Mouse (Mus musculus): Measurements from ENCODE around the gene Etfdh. TPM values are rescaled to one million over a fixed set of nuclear protein-coding genes. Genes with fewer than 3 reads are reported as not detected.

Gene Etfdh
- total RNA-seq, 2 experiments from 2014 or later: 42.5 to 60.0 TPM

DNA sequence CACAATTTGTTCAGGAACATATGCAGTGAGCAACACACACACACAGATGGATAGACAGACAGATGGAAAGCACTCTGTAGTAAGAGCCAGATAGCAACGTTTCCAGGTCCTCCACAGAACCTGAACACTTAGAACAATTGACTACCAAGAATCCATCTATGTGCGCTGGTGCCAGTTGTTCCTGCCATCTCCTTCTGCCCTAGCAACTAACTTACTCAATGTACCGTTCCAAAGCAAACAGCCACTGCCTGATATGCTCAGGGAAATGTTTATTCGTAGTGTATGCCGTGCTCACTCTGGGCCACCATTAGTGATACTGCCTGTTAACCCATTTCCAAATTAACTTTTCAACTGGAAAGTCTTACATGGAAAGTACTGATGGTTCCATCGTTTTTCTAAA, 74.2 kb downstream of the Etfdh start:
- ATAC-seq (replicated peaks; ENCODE audit: poor library complexity): no peak

Other genes with a start within 250 kb of the Etfdh start
- 8.0 and 11.2 TPM in 2 replicates for gene Fnip2, start 61.7 kb downstream of the Etfdh start, total RNA-seq (2015)
- gene Fnip2, start 61.7 kb downstream of the Etfdh start, total RNA-seq (2017): 7.1 and 7.8 TPM in 2 replicates
- gene Ppid, start 38.2 kb downstream of the Etfdh start, total RNA-seq (2015): 216 and 234 TPM in 2 replicates
- 271 and 360 TPM in 2 replicates for gene Ppid, start 38.2 kb downstream of the Etfdh start, total RNA-seq (2017)
- 38.3 and 42.3 TPM in 2 replicates for gene 4930579G24Rik, start 421 bp downstream of the Etfdh start, total RNA-seq (2015)
- 14.4 and 15.7 TPM in 2 replicates for gene 4930579G24Rik, start 421 bp downstream of the Etfdh start, total RNA-seq (2017)
- not detected in 2 replicates for gene Rxfp1, start 108.4 kb upstream of the Etfdh start, total RNA-seq (2015)
- gene Rxfp1, start 108.4 kb upstream of the Etfdh start, total RNA-seq (2017): not detected in 2 replicates
- gene Tmem144, start 223.3 kb upstream of the Etfdh start, total RNA-seq (2015): 2.2 and 4.3 TPM in 2 replicates
- 1.5 and 2.2 TPM in 2 replicates for gene Tmem144, start 223.3 kb upstream of the Etfdh start, total RNA-seq (2017)

Measured in megakaryocyte progenitor cell, adult 5-6 weeks (primary cell).